Mouse (Mus musculus) CH12.LX (cell line): ENCODE measurements around the gene Shmt1. TPM values are rescaled to one million over a fixed set of nuclear protein-coding genes. Genes with fewer than 3 reads are reported as not detected.

Experiments used
- DNase-seq: peaks from one replicate; pipeline ENCODE4 v3.0.0-alpha.2; 2013; ENCODE audit errors: extremely low read depth
- H3K27ac ChIP-seq: 2 replicates; pipeline ENCODE4 v1.5.1; 2012; ENCODE audit warnings: low read depth, mild to moderate bottlenecking, control low read depth, moderate library complexity; ENCODE audit not compliant: insufficient read depth
- H3K27me3 ChIP-seq: replicated peaks from 2 replicates; pipeline ENCODE3; 2012; ENCODE audit warnings: inconsistent platforms
- H3K36me3 ChIP-seq, 2 experiments: replicated peaks in 1 of 2; 2 replicates each; pipeline versions ENCODE3 to v1.6.1; 2012; ENCODE audit warnings: inconsistent platforms in 1 of 2, low read length in 1 of 2, mild to moderate bottlenecking in 1 of 2, mixed read lengths in 1 of 2, moderate library complexity in 1 of 2; ENCODE audit not compliant: control insufficient read depth in 1 of 2, insufficient read depth in 1 of 2
- H3K4me1 ChIP-seq, 2 experiments: 2 replicates each; pipeline ENCODE4 v1.6.1; 2012; ENCODE audit warnings: inconsistent platforms in 1 of 2, moderate library complexity in 1 of 2; ENCODE audit not compliant: insufficient read depth in 2 of 2, control insufficient read depth in 1 of 2
- H3K4me2 ChIP-seq: 2 replicates; pipeline ENCODE4 v1.6.1; 2012; ENCODE audit warnings: low read depth, mild to moderate bottlenecking, control low read depth; ENCODE audit not compliant: poor library complexity, insufficient read depth, severe bottlenecking
- H3K4me3 ChIP-seq, 3 experiments: fragments of 150-350 bp in 1 of 3; sonication (generic) in 1 of 3; replicated peaks in 1 of 3; 2 replicates each; pipeline versions ENCODE3 to v1.5.1; 2011 to 2012; ENCODE audit warnings: low read depth in 2 of 3, low read length in 2 of 3, mild to moderate bottlenecking in 2 of 3, moderate library complexity in 2 of 3, control low read depth in 1 of 3, improper control_type of control experiment in 1 of 3, inconsistent platforms in 1 of 3, mixed read lengths in 1 of 3; ENCODE audit not compliant: poor library complexity in 1 of 3
- H3K79me2 ChIP-seq: replicated peaks from 2 replicates; pipeline ENCODE4 v1.6.1; 2012; ENCODE audit warnings: mild to moderate bottlenecking, moderate library complexity; ENCODE audit not compliant: control insufficient read depth, poor library complexity, insufficient read depth, severe bottlenecking; ENCODE audit errors: extremely low read depth
- H3K9ac ChIP-seq: 2 replicates; pipeline ENCODE4 v1.6.1; 2012; ENCODE audit warnings: low read depth, mild to moderate bottlenecking, control low read depth, moderate library complexity; ENCODE audit not compliant: insufficient read depth
- H3K9me3 ChIP-seq: replicated peaks from 2 replicates; pipeline ENCODE3; 2012; ENCODE audit warnings: low read length, inconsistent platforms, mixed read lengths
- CHD1 ChIP-seq: IDR thresholded peaks from 2 replicates; pipeline ENCODE4 v1.6.1; 2012; ENCODE audit warnings: low read depth, low read length, improper control_type of control experiment, inconsistent platforms
- CHD2 ChIP-seq: IDR thresholded peaks from 2 replicates; pipeline ENCODE4 v1.6.1; 2011; ENCODE audit warnings: low read length, improper control_type of control experiment
- CTCF ChIP-seq, 2 experiments: IDR thresholded peaks in 1 of 2; conservative IDR thresholded peaks in 1 of 2; 2 replicates each; pipeline ENCODE4 v1.5.1; 2011 to 2012; ENCODE audit warnings: low read depth in 2 of 2, low read length in 2 of 2, improper control_type of control experiment in 1 of 2, inconsistent platforms in 1 of 2, mild to moderate bottlenecking in 1 of 2, moderate library complexity in 1 of 2
- GABPA ChIP-seq: IDR thresholded peaks from 2 replicates; pipeline ENCODE4 v1.6.1; 2012; ENCODE audit warnings: low read depth, low read length, improper control_type of control experiment, inconsistent platforms; ENCODE audit not compliant: insufficient replicate concordance
- HCFC1 ChIP-seq: IDR thresholded peaks from 2 replicates; pipeline ENCODE4 v1.6.1; 2012; ENCODE audit warnings: low read depth, mild to moderate bottlenecking, inconsistent platforms, low read length, improper control_type of control experiment
- JUND ChIP-seq: conservative IDR thresholded peaks from 2 replicates; pipeline ENCODE4 v1.6.1; 2011; ENCODE audit warnings: low read depth, low read length, improper control_type of control experiment
- MAFK ChIP-seq: IDR thresholded peaks from 2 replicates; pipeline ENCODE4 v1.6.1; 2011; ENCODE audit warnings: low read length, improper control_type of control experiment; ENCODE audit not compliant: insufficient replicate concordance
- MAZ ChIP-seq: IDR thresholded peaks from 2 replicates; pipeline ENCODE4 v1.6.1; 2012; ENCODE audit warnings: low read depth, mild to moderate bottlenecking, inconsistent platforms, low read length, improper control_type of control experiment, moderate library complexity
- MEF2A ChIP-seq: IDR thresholded peaks from 2 replicates; pipeline ENCODE4 v1.6.1; 2014; ENCODE audit warnings: low read depth, mild to moderate bottlenecking, inconsistent platforms, low read length, improper control_type of control experiment, borderline replicate concordance
- NELFE ChIP-seq: IDR thresholded peaks from 2 replicates; pipeline ENCODE4 v1.6.1; 2011; ENCODE audit warnings: low read depth, low read length, improper control_type of control experiment
- NRF1 ChIP-seq: IDR thresholded peaks from 2 replicates; pipeline ENCODE4 v1.6.1; 2014; ENCODE audit warnings: low read depth, mild to moderate bottlenecking, inconsistent platforms, low read length, improper control_type of control experiment, moderate library complexity
- PAX5 ChIP-seq: IDR thresholded peaks from 2 replicates; pipeline ENCODE4 v1.6.1; 2012; ENCODE audit warnings: low read length, inconsistent platforms, mixed read lengths
- POLR2A ChIP-seq: IDR thresholded peaks from 2 replicates; pipeline ENCODE4 v1.6.1; 2011; ENCODE audit warnings: low read depth, mild to moderate bottlenecking, improper control_type of control experiment, low read length
- POLR2AphosphoS2 ChIP-seq: IDR thresholded peaks from 2 replicates; pipeline ENCODE4 v1.6.1; 2011; ENCODE audit warnings: low read depth, low read length, improper control_type of control experiment
- TCF12 ChIP-seq: IDR thresholded peaks from 2 replicates; pipeline ENCODE4 v1.6.1; 2014; ENCODE audit warnings: low read depth, mild to moderate bottlenecking, inconsistent platforms, low read length, improper control_type of control experiment
- UBTF ChIP-seq: IDR thresholded peaks from 2 replicates; pipeline ENCODE4 v1.6.1; 2012; ENCODE audit warnings: low read depth, mild to moderate bottlenecking, inconsistent platforms, low read length, improper control_type of control experiment, moderate library complexity
- USF2 ChIP-seq: conservative IDR thresholded peaks from 2 replicates; pipeline ENCODE4 v1.6.1; 2011; ENCODE audit warnings: low read depth, low read length, improper control_type of control experiment
- ZMIZ1 ChIP-seq: IDR thresholded peaks from 2 replicates; pipeline ENCODE4 v1.6.1; 2012; ENCODE audit warnings: low read depth, mild to moderate bottlenecking, inconsistent platforms, low read length, improper control_type of control experiment
- ZNF384 ChIP-seq: IDR thresholded peaks from 2 replicates; pipeline ENCODE4 v1.6.1; 2012; ENCODE audit warnings: low read depth, low read length, improper control_type of control experiment, inconsistent platforms
- dilution Hi-C: fragments of 300-500 bp; cut with MboI; formaldehyde crosslinking; loops from 2 replicates; pipeline ENCODE4 v1.14.3; 2020; ENCODE audit warnings: low sequenced_read_pairs; ENCODE audit not compliant: extremely low pct_unique_long_range_greater_than_20kb, extremely low pct_ligation_motif_present
- in situ Hi-C: fragments of 300-500 bp; cut with MboI; formaldehyde crosslinking; loops from 3 replicates; pipeline ENCODE4 v1.14.3; 2019; ENCODE audit warnings: low sequenced_read_pairs, low pct_ligation_motif_present, low pct_unique_long_range_greater_than_20kb, mixed read lengths
- polyA plus RNA-seq: library from polyadenylated mRNA; unstranded; fragments of >175 nt; gene quantifications from 2 replicates; pipeline ENCODE4 v1.2.1, GENCODE M21; 2012; ENCODE audit warnings: low read depth; ENCODE audit not compliant: insufficient read length
- total RNA-seq, 2 experiments: library from RNA; depleted of rRNA; stranded (reverse); fragments of 300-350 nt in 1 of 2; fragments of >200 nt in 1 of 2; gene quantifications; 2 replicates each; pipeline ENCODE4 v1.2.3; 2012 to 2014

The Shmt1 gene
- total and polyA plus RNA-seq, 3 experiments, result 136 to 197 (median 178) TPM

DNA sequence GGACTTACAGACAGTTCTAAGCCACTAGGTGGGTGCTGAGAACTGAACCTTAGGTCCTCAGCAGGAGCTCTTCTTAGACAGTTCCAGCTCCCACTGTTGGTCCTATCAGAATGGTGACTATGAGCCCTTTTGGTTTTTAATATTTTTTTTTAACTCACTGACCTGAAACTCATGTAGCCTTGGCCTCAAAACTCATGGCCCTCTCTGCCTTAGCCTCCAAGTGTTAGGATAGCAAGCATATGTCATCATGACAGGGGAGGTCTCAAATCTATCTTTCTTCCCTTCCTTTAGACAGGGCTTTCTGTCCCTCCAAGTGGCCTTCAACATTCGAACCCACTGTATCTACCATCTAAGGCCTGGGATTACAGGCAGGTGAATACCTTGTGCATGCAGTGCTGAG is 10.6 kb downstream of the Shmt1 start:
- Histone ChIP-seq H3K9ac (no peak overlapping the region), H3K79me2 (peaks cover 7% of the 10 kb centered on the region), H3K36me3 (peaks cover 73 to 93% of the 10 kb centered on the region in 2 experiments), H3K4me1 (peaks cover 0 to 1% of the 10 kb centered on the region in 2 experiments; a peak in 1 of 4 replicates), H3K27ac (no peak overlapping the region), H3K4me2 (no peak overlapping the region), H3K27me3 (no peaks in the 10 kb centered on the region), H3K4me3 (no peak overlapping the region), H3K9me3 (no peaks in the 10 kb centered on the region)
- DNase-seq, result no peak
- TF ChIP-seq POLR2A, result no peak
- no peak for TF ChIP-seq TCF12
- TF ChIP-seq POLR2AphosphoS2, result no peak
- TF ChIP-seq MAFK, result no peak
- TF ChIP-seq CHD1, result no peak
- no peak for TF ChIP-seq CHD2
- no peak for TF ChIP-seq USF2
- TF ChIP-seq HCFC1, result no peak
- no peak for TF ChIP-seq NELFE
- TF ChIP-seq MEF2A, result no peak
- in situ Hi-C loops (no loop called here), dilution Hi-C loops (no loop called here)

- H3K4me1 ChIP-seq, result no peaks in the 10 kb centered on the region
- no peak for TF ChIP-seq NRF1
- peak in 1 of 2 experiments; percentile 67; a peak in 2 of 4 replicates for TF ChIP-seq CTCF (conservative IDR thresholded peaks at IDR 0.05 in 1 of 2, IDR thresholded peaks at IDR 0.05 in 1 of 2; ENCODE audit: low read depth in 2 of 2, low read length in 2 of 2)
- TF ChIP-seq GABPA, result no peak
- peaks cover 76 to 95% of the 10 kb centered on the region in 2 experiments for H3K36me3 ChIP-seq
- H3K79me2 ChIP-seq, result peaks cover 2% of the 10 kb centered on the region; the same call in 1 of the 2 replicates
- H3K9me3 ChIP-seq, result no peaks in the 10 kb centered on the region
- H3K9ac ChIP-seq, result no peak overlapping the region
- in situ Hi-C loops (no loop called here), dilution Hi-C loops (no loop called here)
- H3K27ac ChIP-seq, result no peak overlapping the region
- H3K4me3 ChIP-seq, result no peak overlapping the region
- no peaks in the 10 kb centered on the region for H3K27me3 ChIP-seq
- H3K4me2 ChIP-seq, result no peak overlapping the region
- no peak for DNase-seq
Measured at GRCm38 (mm10) chr11:60799977-60800376, 11.5 kb downstream of the Shmt1 start.

DNA sequence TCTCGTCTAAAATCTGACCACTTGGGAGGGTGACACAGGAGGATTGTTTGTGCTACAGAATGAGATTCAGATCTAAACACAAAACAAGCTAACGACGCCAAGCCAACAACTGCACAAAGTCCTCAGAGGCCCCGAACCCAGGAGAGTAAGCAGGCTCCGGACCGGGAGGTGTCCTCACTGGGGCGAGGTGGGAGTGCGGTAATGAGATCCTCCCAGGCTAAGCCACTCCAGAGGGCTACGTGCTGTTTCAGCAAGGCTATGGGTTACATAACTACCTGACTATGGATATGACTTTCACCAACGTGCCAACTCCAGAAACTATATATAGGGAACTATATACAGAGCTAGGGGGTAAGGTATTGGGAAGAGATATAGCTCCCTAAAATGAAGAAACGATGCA is 15.2 kb downstream of the Shmt1 start:
- no peak overlapping the region for H3K27ac ChIP-seq
- in situ Hi-C loops, result no loop called here
- H3K79me2 ChIP-seq, result no peaks in the 10 kb centered on the region
- dilution Hi-C loops, result no loop called here
- H3K4me1 ChIP-seq, result no peaks in the 10 kb centered on the region
- H3K4me2 ChIP-seq, result no peak overlapping the region
- H3K4me3 ChIP-seq, result no peak overlapping the region
- H3K9ac ChIP-seq, result no peak overlapping the region
- H3K27me3 ChIP-seq, result no peaks in the 10 kb centered on the region
- TF ChIP-seq NELFE (no peak), MAZ (no peak), JUND (no peak), PAX5 (no peak), MAFK (no peak), CTCF (conservative IDR thresholded peaks at IDR 0.05 in 1 of 2, IDR thresholded peaks at IDR 0.05 in 1 of 2; ENCODE audit: low read depth in 2 of 2, low read length in 2 of 2) (no peak), TCF12 (no peak), UBTF (no peak), ZMIZ1 (no peak), ZNF384 (no peak)
- peaks cover 81 to 97% of the 10 kb centered on the region in 2 experiments for H3K36me3 ChIP-seq
- DNase-seq, result no peak
- H3K9me3 ChIP-seq, result no peaks in the 10 kb centered on the region
